15 mouse cellular contexts compared by ENCODE assay signal in the genomic region with DNA sequence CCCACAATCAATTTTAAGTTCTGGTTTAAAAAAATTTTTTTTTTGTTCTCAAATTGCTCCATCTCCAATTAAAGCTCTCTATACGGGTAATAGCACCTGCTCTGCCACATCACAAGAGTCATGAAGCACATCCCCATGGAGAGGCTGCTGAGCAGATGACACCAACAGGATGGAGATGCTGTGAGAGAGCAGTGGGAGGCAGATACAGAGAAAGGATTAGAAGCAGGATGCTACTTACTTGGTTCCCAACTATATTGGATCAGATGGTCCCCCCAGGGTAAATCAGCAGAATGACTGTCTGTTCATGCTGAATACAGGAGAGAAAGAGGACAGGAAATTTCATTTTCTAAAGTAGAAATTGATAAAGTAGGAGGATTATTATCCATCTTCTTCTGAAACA.
"Had no signal": no experiment of that assay in that cellular context is flagged by ENCODE, and none has a peak within 500 bp of the region (broad histone marks: within the 10 kb centered on the region; RNA-seq: fewer than 3 reads in every experiment).

No protein-coding gene starts in this region.

- DNase-seq: kidney, adult 8-10 months; kidney, postnatal 10 days; kidney, postnatal 36 days; layer of hippocampus, postnatal 36 days; liver; lung, adult 18-20 months; lung, postnatal 10 days; lung, postnatal 36 days; midbrain, embryonic 14.5 days; right cerebral cortex, adult 18-20 months; right cerebral cortex, postnatal 14 days; right cerebral cortex, postnatal 4 days; thymus, adult 2 months; thymus, postnatal 14 days; thymus, postnatal 4 days had no signal
